Mouse (Mus musculus) neural tube, embryonic 13.5 days (tissue): ENCODE measurements around the gene Ctps. TPM values are rescaled to one million over a fixed set of nuclear protein-coding genes. Genes with fewer than 3 reads are reported as not detected.

Source experiments
- ATAC-seq: fragments of 200-750 bp; cut with Nextera tagmentation; 2 replicates; pipeline ENCODE4 v1.8.0; 2017; ENCODE audit warnings: low read depth, mild to moderate bottlenecking, moderate TSS enrichment, moderate library complexity
- H3K27ac ChIP-seq: fragments of 300-500 bp; sonication (generic); replicated peaks from 2 replicates; pipeline ENCODE4 v1.5.1; 2015; ENCODE audit warnings: moderate library complexity, mild to moderate bottlenecking, inconsistent platforms
- H3K27me3 ChIP-seq: fragments of 300-500 bp; sonication (generic); 2 replicates; pipeline ENCODE4 v1.6.1; 2015; ENCODE audit warnings: mild to moderate bottlenecking, inconsistent platforms
- H3K36me3 ChIP-seq: fragments of 300-500 bp; sonication (generic); 2 replicates; pipeline ENCODE4 v1.6.1; 2015; ENCODE audit warnings: mild to moderate bottlenecking, inconsistent platforms
- H3K4me1 ChIP-seq: fragments of 300-500 bp; sonication (generic); replicated peaks from 2 replicates; pipeline ENCODE4 v1.6.1; 2015; ENCODE audit warnings: inconsistent platforms
- H3K4me2 ChIP-seq: fragments of 300-500 bp; sonication (generic); 2 replicates; pipeline ENCODE4 v1.6.1; 2015; ENCODE audit warnings: inconsistent platforms, mild to moderate bottlenecking, moderate library complexity
- H3K4me3 ChIP-seq: fragments of 300-500 bp; sonication (generic); 2 replicates; pipeline ENCODE4 v1.5.1; 2015; ENCODE audit warnings: mild to moderate bottlenecking, inconsistent platforms
- H3K9ac ChIP-seq: fragments of 300-500 bp; sonication (generic); 2 replicates; pipeline ENCODE4 v1.6.1; 2015; ENCODE audit warnings: moderate library complexity, mild to moderate bottlenecking, inconsistent platforms
- H3K9me3 ChIP-seq: fragments of 300-500 bp; sonication (generic); 2 replicates; pipeline ENCODE4 v1.6.1; 2016; ENCODE audit warnings: inconsistent platforms
- WGBS: fragments of 180-500 bp; shearing (Covaris S2); methylation state at CpG from one replicate; pipeline ENCODE4 v1.1.7; 2015; 5-methylcytosine and 5-hydroxymethylcytosine counted together
- polyA plus RNA-seq: library from polyadenylated mRNA; unstranded; fragments of >200 nt; fragmentation: Nextera tagmentation; extraction: Ambion mirVana; gene quantifications from 2 replicates; pipeline ENCODE4 v1.2.1, GENCODE M21; 2015

Gene Ctps
- polyA plus RNA-seq, 1 experiment from 2014 or later: 73.8 TPM

- Histone ChIP-seq H3K9ac (no peak overlapping the region), H3K36me3 (peaks cover 57% of the 10 kb centered on the region), H3K4me3 (no peak overlapping the region), H3K9me3 (peaks cover 2% of the 10 kb centered on the region), H3K27me3 (no peaks in the 10 kb centered on the region), H3K4me1 (no peaks in the 10 kb centered on the region), H3K27ac (no peak overlapping the region), H3K4me2 (no peak overlapping the region)
- ATAC-seq: no peak
- 98% methylated on average over 2 of the region's 2 CpGs for WGBS
Observed at GRCm38 (mm10) chr4:120514366-120514765, 55.7 kb downstream of the Ctps start.

GRCm38 (mm10) chr4:120511203-120511602 lies 58.9 kb downstream of the Ctps start:
- H3K27me3 ChIP-seq: no peaks in the 10 kb centered on the region
- H3K4me3 ChIP-seq: no peak overlapping the region
- no peak overlapping the region for H3K9ac ChIP-seq
- no peaks in the 10 kb centered on the region for H3K4me1 ChIP-seq
- H3K4me2 ChIP-seq: no peak overlapping the region
- 93% methylated on average over 4 of the region's 4 CpGs for WGBS
- H3K9me3 ChIP-seq: peaks cover 4% of the 10 kb centered on the region
- H3K27ac ChIP-seq: no peak overlapping the region
- peaks cover 59% of the 10 kb centered on the region for H3K36me3 ChIP-seq
- no peak for ATAC-seq

- H3K27me3 ChIP-seq: no peaks in the 10 kb centered on the region
- no peak for ATAC-seq
- peaks cover 59% of the 10 kb centered on the region for H3K36me3 ChIP-seq
- no peaks in the 10 kb centered on the region for H3K4me1 ChIP-seq
- no peak overlapping the region for H3K4me3 ChIP-seq
- no peak overlapping the region for H3K27ac ChIP-seq
- WGBS: 95% methylated on average over 1 of the region's 1 CpGs
- H3K4me2 ChIP-seq: no peak overlapping the region
- H3K9ac ChIP-seq: no peak overlapping the region
- peaks cover 4% of the 10 kb centered on the region for H3K9me3 ChIP-seq
Observed at GRCm38 (mm10) chr4:120506955-120507354, 63.1 kb downstream of the Ctps start.

Other genes starting within 250 kb of the Ctps start
- gene Scmh1, start 165.0 kb downstream of the Ctps start, polyA plus RNA-seq: 82.6 and 93.1 TPM in 2 replicates
- gene Slfnl1, start 38.0 kb downstream of the Ctps start, polyA plus RNA-seq: not detected in 2 replicates
- gene Gm8439, start 18.5 kb upstream of the Ctps start, polyA plus RNA-seq: not detected in 2 replicates
- gene Cited4, start 96.3 kb upstream of the Ctps start, polyA plus RNA-seq: 0.95 and 1.4 TPM in 2 replicates
- gene Kcnq4, start 178.3 kb upstream of the Ctps start, polyA plus RNA-seq: 5.0 and 5.8 TPM in 2 replicates